Mouse (Mus musculus) heart, adult 8-10 months (tissue): ENCODE data around the gene Kcns3. TPM values are rescaled to one million over a fixed set of nuclear protein-coding genes. Genes with fewer than 3 reads are reported as not detected.
A peak's percentile ranks its signal among the peaks of the same experiment; 100 is the strongest.

Experiments
- DNase-seq: peaks from one replicate; pipeline ENCODE4 v3.0.0; 2022; ENCODE audit warnings: low spot score
- total RNA-seq, 4 experiments: library from RNA; stranded (reverse); gene quantifications; 2 replicates each; pipeline ENCODE4 v1.2.4; 2022

The Kcns3 gene
- 1 to 10 TPM in 2 of 4 experiments, under 1 TPM in 2; 0.78 to 1.1 (median 1.0) TPM for total RNA-seq

- DNase-seq, result no peak
Observed at GRCm38 (mm10) chr12:11151015-11151414, at the start of gene Kcns3. Gene Kcns3, minus strand, starts transcription at chr12:11151056.

GRCm38 (mm10) chr12:11198551-11198950 is 47.7 kb upstream of the Kcns3 start:
- no peak for DNase-seq

- DNase-seq, result no peak
Observed at GRCm38 (mm10) chr12:11198026-11198425, 47.2 kb upstream of the Kcns3 start.

GRCm38 (mm10) chr12:11196830-11197229 is 46.0 kb upstream of the Kcns3 start:
- no peak for DNase-seq

GRCm38 (mm10) chr12:11196142-11196597 is 45.3 kb upstream of the Kcns3 start:
- peak; percentile 85 for DNase-seq

- DNase-seq, result no peak
Observed at GRCm38 (mm10) chr12:11195031-11195430, 44.2 kb upstream of the Kcns3 start.

- peak; percentile 83 for DNase-seq
Observed at GRCm38 (mm10) chr12:11178486-11179154, 27.8 kb upstream of the Kcns3 start.

- DNase-seq, result no peak
Observed at GRCm38 (mm10) chr12:11177408-11178394, 26.8 kb upstream of the Kcns3 start.

GRCm38 (mm10) chr12:11158670-11159069 is 7.8 kb upstream of the Kcns3 start:
- no peak for DNase-seq

- no peak for DNase-seq
Observed at GRCm38 (mm10) chr12:11155123-11155522, 4.3 kb upstream of the Kcns3 start.

GRCm38 (mm10) chr12:11153587-11153986 is 2.7 kb upstream of the Kcns3 start:
- DNase-seq, result no peak

- peak; percentile 2 for DNase-seq
Observed at GRCm38 (mm10) chr12:11150192-11150935, 492 bp downstream of the Kcns3 start.

GRCm38 (mm10) chr12:11149421-11150191 is 1.2 kb downstream of the Kcns3 start:
- peak; percentile 21 for DNase-seq

- DNase-seq, result no peak
Observed at GRCm38 (mm10) chr12:11149121-11149420, 1.8 kb downstream of the Kcns3 start.

- DNase-seq, result peak; percentile 3
Observed at GRCm38 (mm10) chr12:11144894-11145293, 6.0 kb downstream of the Kcns3 start.

- DNase-seq, result no peak
Observed at GRCm38 (mm10) chr12:11132418-11132817, 18.4 kb downstream of the Kcns3 start.

- no peak for DNase-seq
Observed at GRCm38 (mm10) chr12:11129188-11129587, 21.7 kb downstream of the Kcns3 start.

- DNase-seq, result no peak
Observed at GRCm38 (mm10) chr12:11126186-11126759, 24.6 kb downstream of the Kcns3 start.

- no peak for DNase-seq
Observed at GRCm38 (mm10) chr12:11101565-11101964, 49.3 kb downstream of the Kcns3 start.

GRCm38 (mm10) chr12:11088626-11089372 is 62.1 kb downstream of the Kcns3 start:
- DNase-seq, result peak; percentile 7
